Mouse (Mus musculus) liver, embryonic 14.5 days (tissue): ENCODE measurements around the gene Pip4k2c. TPM values are rescaled to one million over a fixed set of nuclear protein-coding genes. Genes with fewer than 3 reads are reported as not detected.
A peak's percentile ranks its signal among the peaks of the same experiment; 100 is the strongest.
"Not testable (repeated sequence)": the region's sequence is repeated elsewhere in the genome, so short reads cannot be mapped to it uniquely, and the experiment has no call there.

Experiments
- ATAC-seq: fragments of 200-750 bp; cut with Nextera tagmentation; 2 replicates; pipeline ENCODE4 v1.8.0; 2017; ENCODE audit warnings: moderate number of reproducible peaks, mild to moderate bottlenecking, moderate library complexity; ENCODE audit not compliant: insufficient read depth
- DNase-seq, 3 experiments: peaks; one replicate each; pipeline ENCODE4 v3.0.0-alpha.2; 2012 to 2013; ENCODE audit warnings: low read depth in 3 of 3, low spot score in 3 of 3
- H3K27ac ChIP-seq: fragments of 300-500 bp; sonication (generic); 2 replicates; pipeline ENCODE4 v1.5.1; 2014; ENCODE audit warnings: moderate library complexity, mild to moderate bottlenecking, control low read depth, inconsistent platforms
- H3K27me3 ChIP-seq: fragments of 300-500 bp; sonication (generic); 2 replicates; pipeline ENCODE4 v1.6.1; 2014; ENCODE audit warnings: mild to moderate bottlenecking, low read length, moderate library complexity; ENCODE audit not compliant: control insufficient read depth, insufficient read depth
- H3K36me3 ChIP-seq: fragments of 300-500 bp; sonication (generic); replicated peaks from 2 replicates; pipeline ENCODE4 v1.6.1; 2014; ENCODE audit warnings: low read depth; ENCODE audit not compliant: control insufficient read depth, insufficient read depth
- H3K4me1 ChIP-seq, 2 experiments: fragments of 200-500 bp in 1 of 2; fragments of 300-500 bp in 1 of 2; sonication (generic) in 1 of 2; replicated peaks; 2 replicates each; pipeline ENCODE4 v1.6.1; 2012 to 2014; ENCODE audit warnings: antibody characterized with exemption in 1 of 2, inconsistent platforms in 1 of 2, low read length in 1 of 2; ENCODE audit not compliant: control insufficient read depth in 2 of 2, insufficient read depth in 2 of 2
- H3K4me2 ChIP-seq: fragments of 300-500 bp; sonication (generic); 2 replicates; pipeline ENCODE4 v1.6.1; 2014; ENCODE audit warnings: low read depth, mild to moderate bottlenecking, control low read depth, moderate library complexity
- H3K4me3 ChIP-seq, 2 experiments: fragments of 200-500 bp in 1 of 2; fragments of 300-500 bp in 1 of 2; sonication (generic) in 1 of 2; 2 replicates each; pipeline ENCODE4 v1.5.1; 2012 to 2014; ENCODE audit warnings: low read depth in 2 of 2, low read length in 2 of 2, mild to moderate bottlenecking in 2 of 2, control low read depth in 1 of 2, inconsistent platforms in 1 of 2, moderate library complexity in 1 of 2; ENCODE audit not compliant: insufficient read depth in 1 of 2
- H3K9ac ChIP-seq: fragments of 300-500 bp; sonication (generic); replicated peaks from 2 replicates; pipeline ENCODE4 v1.6.1; 2014; ENCODE audit warnings: mild to moderate bottlenecking, control low read depth, moderate library complexity
- H3K9me3 ChIP-seq: fragments of 300-500 bp; sonication (generic); 2 replicates; pipeline ENCODE4 v1.6.1; 2016; ENCODE audit warnings: low read length, mixed read lengths; ENCODE audit not compliant: control insufficient read depth
- CTCF ChIP-seq: IDR thresholded peaks from 2 replicates; pipeline ENCODE4 v1.5.1; 2016; ENCODE audit warnings: antibody characterized with exemption, low read depth, control low read depth
- EP300 ChIP-seq: IDR thresholded peaks from 2 replicates; pipeline ENCODE4 v1.6.1; 2016; ENCODE audit warnings: antibody characterized with exemption, low read depth
- WGBS: fragments of 180-500 bp; shearing (Covaris S2); extraction: QIAGEN DNeasy Blood & Tissue Kit; methylation state at CpG from one replicate; pipeline ENCODE4 v1.1.7; 2014; ENCODE audit not compliant: insufficient replicate concordance; 5-methylcytosine and 5-hydroxymethylcytosine counted together
- polyA plus RNA-seq, 2 experiments: library from polyadenylated mRNA; depleted of rRNA in 1 of 2; stranded (reverse) in 1 of 2; unstranded in 1 of 2; fragments of >200 nt; fragmentation: Nextera tagmentation in 1 of 2; extraction: Ambion mirVana in 1 of 2; gene quantifications; 2 replicates each; pipeline versions ENCODE4 v1.2.1 to v1.2.3; 2012 to 2014

The Pip4k2c gene
- polyA plus RNA-seq, 2 experiments, result 25.7 to 31.2 TPM

- H3K27ac ChIP-seq, result no peak within 1 kb of the TSS; the same call in 1 of the 2 replicates
- peak within 1 kb of the TSS; percentile 72 for H3K9ac ChIP-seq
- 3% methylated on average over 52 of the region's 52 CpGs for WGBS
- DNase-seq, result peak; percentile 60 to 65 (median 61)
- H3K4me2 ChIP-seq, result peak within 1 kb of the TSS; percentile 96
- H3K36me3 ChIP-seq, result no peaks in the 10 kb centered on the region
- ATAC-seq, result peak; percentile 80
- H3K27me3 ChIP-seq, result peaks cover 24% of the 10 kb centered on the region
- H3K4me1 ChIP-seq, result peaks cover 4 to 11% of the 10 kb centered on the region in 2 experiments
- TF ChIP-seq EP300, result no peak
- TF ChIP-seq CTCF, result peak; percentile 88
- H3K9me3 ChIP-seq, result no peaks in the 10 kb centered on the region
- peak within 1 kb of the TSS; percentile 54 to 63 for H3K4me3 ChIP-seq
Measured at GRCm38 (mm10) chr10:127164631-127165353, 46.6 kb downstream of the Pip4k2c start, which contains the start of gene B4galnt1. B4galnt1 (plus strand) TSS chr10:127165225.

- Histone ChIP-seq H3K9me3 (no peaks in the 10 kb centered on the region), H3K4me1 (peaks cover 4 to 11% of the 10 kb centered on the region in 2 experiments), H3K9ac (no peak overlapping the region), H3K27me3 (peaks cover 20% of the 10 kb centered on the region), H3K4me2 (peak overlapping the region; percentile 96; the same call in 1 of the 2 replicates), H3K27ac (no peak overlapping the region), H3K4me3 (no peak overlapping the region), H3K36me3 (no peaks in the 10 kb centered on the region)
- DNase-seq (no peak), ATAC-seq (no peak)
- 69% methylated on average over 4 of the region's 4 CpGs for WGBS
- no peak for TF ChIP-seq CTCF
- TF ChIP-seq EP300, result no peak
Measured at GRCm38 (mm10) chr10:127164190-127164589, 47.2 kb downstream of the Pip4k2c start.

- WGBS, result 34% methylated on average over 7 of the region's 7 CpGs
- H3K9ac ChIP-seq, H3K4me3 ChIP-seq, H3K36me3 ChIP-seq, DNase-seq, H3K4me2 ChIP-seq, H3K9me3 ChIP-seq, H3K27ac ChIP-seq, ATAC-seq: not testable (repeated sequence)
- H3K27me3 ChIP-seq, result peaks cover 20% of the 10 kb centered on the region
- H3K4me1 ChIP-seq, result peaks cover 7 to 16% of the 10 kb centered on the region in 2 experiments
Measured at GRCm38 (mm10) chr10:127162771-127163261, 48.6 kb downstream of the Pip4k2c start.

GRCm38 (mm10) chr10:127160728-127161127 lies 50.7 kb downstream of the Pip4k2c start:
- H3K4me3 ChIP-seq, result no peak overlapping the region
- H3K4me2 ChIP-seq, result no peak overlapping the region
- ATAC-seq, result no peak
- H3K9ac ChIP-seq, result no peak overlapping the region
- no peak for TF ChIP-seq CTCF
- TF ChIP-seq EP300, result no peak
- H3K27ac ChIP-seq, result no peak overlapping the region
- no peak for DNase-seq
- peaks cover 3 to 9% of the 10 kb centered on the region in 2 experiments; a peak in 3 of 4 replicates for H3K4me1 ChIP-seq
- peaks cover 6% of the 10 kb centered on the region for H3K27me3 ChIP-seq
- WGBS, result 40% methylated on average over 3 of the region's 3 CpGs
- no peaks in the 10 kb centered on the region for H3K36me3 ChIP-seq
- H3K9me3 ChIP-seq, result no peaks in the 10 kb centered on the region

- DNase-seq (no peak), ATAC-seq (no peak)
- Histone ChIP-seq H3K27ac (no peak overlapping the region), H3K4me2 (no peak overlapping the region), H3K27me3 (peaks cover under 1% of the 10 kb centered on the region; the same call in 1 of the 2 replicates), H3K4me1 (peaks cover 3 to 9% of the 10 kb centered on the region in 2 experiments; a peak in 3 of 4 replicates), H3K4me3 (no peak overlapping the region), H3K36me3 (no peaks in the 10 kb centered on the region), H3K9ac (no peak overlapping the region), H3K9me3 (no peaks in the 10 kb centered on the region)
- TF ChIP-seq EP300, result no peak
- TF ChIP-seq CTCF, result no peak
- 67% methylated on average over 9 of the region's 9 CpGs for WGBS
Measured at GRCm38 (mm10) chr10:127160081-127160480, 51.3 kb downstream of the Pip4k2c start.
